Mouse (Mus musculus): ENCODE results near the gene Tenm3. TPM values are rescaled to one million over a fixed set of nuclear protein-coding genes. Genes with fewer than 3 reads are reported as not detected.

The Tenm3 gene
- polyA plus RNA-seq, 1 experiment from 2014 or later, result 2.7 TPM

GRCm38 (mm10) chr8:48259832-48260231 is 583.9 kb downstream of the Tenm3 start:
- 55% methylated on average over 6 of the region's 6 CpGs for WGBS (ENCODE audit: insufficient replicate concordance)
- no peak overlapping the region for H3K4me3 ChIP-seq (replicated peaks)
- H3K9me3 ChIP-seq (replicated peaks), result no peaks in the 10 kb centered on the region
- no peaks in the 10 kb centered on the region for H3K36me3 ChIP-seq (replicated peaks)
- H3K4me2 ChIP-seq, result no peak overlapping the region
- no peaks in the 10 kb centered on the region for H3K27me3 ChIP-seq
- no peak for ATAC-seq (ENCODE audit: insufficient read depth)
- no peaks in the 10 kb centered on the region for H3K4me1 ChIP-seq (replicated peaks)
- H3K9ac ChIP-seq, result no peak overlapping the region
- no peak overlapping the region for H3K27ac ChIP-seq (replicated peaks)

GRCm38 (mm10) chr8:48243876-48244275 is 599.9 kb downstream of the Tenm3 start:
- Histone ChIP-seq H3K9ac (no peak overlapping the region), H3K4me2 (no peak overlapping the region), H3K9me3 (replicated peaks) (no peaks in the 10 kb centered on the region), H3K27ac (replicated peaks) (no peak overlapping the region), H3K4me1 (replicated peaks) (no peaks in the 10 kb centered on the region), H3K36me3 (replicated peaks) (peaks cover 4% of the 10 kb centered on the region; the same call in 1 of the 2 replicates), H3K4me3 (replicated peaks) (no peak overlapping the region), H3K27me3 (no peaks in the 10 kb centered on the region)
- WGBS (ENCODE audit: insufficient replicate concordance), result 72% methylated on average over 2 of the region's 2 CpGs
- no peak for ATAC-seq (ENCODE audit: insufficient read depth)

- Histone ChIP-seq H3K4me2 (no peak overlapping the region), H3K27me3 (no peaks in the 10 kb centered on the region), H3K36me3 (replicated peaks) (peaks cover 9% of the 10 kb centered on the region; the same call in 1 of the 2 replicates), H3K4me1 (replicated peaks) (no peaks in the 10 kb centered on the region), H3K4me3 (replicated peaks) (no peak overlapping the region), H3K27ac (replicated peaks) (no peak overlapping the region), H3K9me3 (replicated peaks) (no peaks in the 10 kb centered on the region), H3K9ac (no peak overlapping the region)
- no peak for ATAC-seq (ENCODE audit: insufficient read depth)
- 49% methylated on average over 6 of the region's 6 CpGs for WGBS (ENCODE audit: insufficient replicate concordance)
These were observed 602.7 kb downstream of the Tenm3 start for GRCm38 (mm10) chr8:48240917-48241531.

GRCm38 (mm10) chr8:48236968-48237367 is 606.8 kb downstream of the Tenm3 start:
- no peaks in the 10 kb centered on the region; the same call in 1 of the 2 replicates for H3K9me3 ChIP-seq (replicated peaks)
- no peak overlapping the region for H3K27ac ChIP-seq (replicated peaks)
- H3K4me2 ChIP-seq, result no peak overlapping the region
- no peaks in the 10 kb centered on the region for H3K4me1 ChIP-seq (replicated peaks)
- no peak for ATAC-seq (ENCODE audit: insufficient read depth)
- H3K4me3 ChIP-seq (replicated peaks), result no peak overlapping the region
- H3K9ac ChIP-seq, result no peak overlapping the region
- 83% methylated on average over 5 of the region's 5 CpGs for WGBS (ENCODE audit: insufficient replicate concordance)
- peaks cover 18% of the 10 kb centered on the region for H3K36me3 ChIP-seq (replicated peaks)
- H3K27me3 ChIP-seq, result no peaks in the 10 kb centered on the region

- Histone ChIP-seq H3K36me3 (replicated peaks) (peaks cover 23% of the 10 kb centered on the region), H3K4me1 (replicated peaks) (no peaks in the 10 kb centered on the region), H3K9me3 (replicated peaks) (peaks cover 9% of the 10 kb centered on the region), H3K9ac (no peak overlapping the region), H3K27me3 (no peaks in the 10 kb centered on the region), H3K27ac (replicated peaks) (no peak overlapping the region), H3K4me2 (no peak overlapping the region), H3K4me3 (replicated peaks) (no peak overlapping the region)
- WGBS (ENCODE audit: insufficient replicate concordance), result 76% methylated on average over 7 of the region's 7 CpGs
- no peak for ATAC-seq (ENCODE audit: insufficient read depth)
These were observed 610.8 kb downstream of the Tenm3 start for GRCm38 (mm10) chr8:48232927-48233326.

GRCm38 (mm10) chr8:48231882-48232281 is 611.9 kb downstream of the Tenm3 start:
- Histone ChIP-seq H3K9ac (no peak overlapping the region), H3K36me3 (replicated peaks) (peaks cover 23% of the 10 kb centered on the region), H3K9me3 (replicated peaks) (peaks cover 9% of the 10 kb centered on the region), H3K4me1 (replicated peaks) (no peaks in the 10 kb centered on the region), H3K27ac (replicated peaks) (no peak overlapping the region), H3K4me3 (replicated peaks) (no peak overlapping the region), H3K4me2 (no peak overlapping the region), H3K27me3 (no peaks in the 10 kb centered on the region)
- ATAC-seq (ENCODE audit: insufficient read depth), result no peak
- 76% methylated on average over 9 of the region's 9 CpGs for WGBS (ENCODE audit: insufficient replicate concordance)

GRCm38 (mm10) chr8:48231389-48231788 is 612.4 kb downstream of the Tenm3 start:
- ATAC-seq (ENCODE audit: insufficient read depth), result no peak
- WGBS (ENCODE audit: insufficient replicate concordance), result 65% methylated on average over 9 of the region's 9 CpGs
- no peak overlapping the region for H3K27ac ChIP-seq (replicated peaks)

GRCm38 (mm10) chr8:48228676-48229075 is 615.1 kb downstream of the Tenm3 start:
- 90% methylated on average over 35 of the region's 35 CpGs for WGBS (ENCODE audit: insufficient replicate concordance)
- H3K4me1 ChIP-seq (replicated peaks), result no peaks in the 10 kb centered on the region
- H3K36me3 ChIP-seq (replicated peaks), result peaks cover 9% of the 10 kb centered on the region; the same call in 1 of the 2 replicates
- no peak for ATAC-seq (ENCODE audit: insufficient read depth)
- peaks cover 9% of the 10 kb centered on the region; the same call in 1 of the 2 replicates for H3K9me3 ChIP-seq (replicated peaks)
- H3K4me2 ChIP-seq, result no peak overlapping the region
- no peak overlapping the region for H3K4me3 ChIP-seq (replicated peaks)
- H3K27me3 ChIP-seq, result no peaks in the 10 kb centered on the region
- no peak overlapping the region for H3K9ac ChIP-seq
- H3K27ac ChIP-seq (replicated peaks), result no peak overlapping the region

More at GRCm38 (mm10) chr8:48231389-48231788, 612.4 kb downstream of the Tenm3 start:
- H3K4me2 ChIP-seq, result no peak overlapping the region
- no peaks in the 10 kb centered on the region for H3K27me3 ChIP-seq
- peaks cover 9% of the 10 kb centered on the region for H3K9me3 ChIP-seq (replicated peaks)
- no peak overlapping the region for H3K4me3 ChIP-seq (replicated peaks)
- H3K4me1 ChIP-seq (replicated peaks), result no peaks in the 10 kb centered on the region
- peaks cover 22% of the 10 kb centered on the region for H3K36me3 ChIP-seq (replicated peaks)
- no peak overlapping the region for H3K9ac ChIP-seq

- peaks cover 9% of the 10 kb centered on the region; the same call in 1 of the 2 replicates for H3K36me3 ChIP-seq (replicated peaks)
- H3K9me3 ChIP-seq (replicated peaks), result peaks cover 9% of the 10 kb centered on the region; the same call in 1 of the 2 replicates
- H3K9ac ChIP-seq, result no peak overlapping the region
- H3K4me1 ChIP-seq (replicated peaks), result no peaks in the 10 kb centered on the region
- no peak overlapping the region for H3K27ac ChIP-seq (replicated peaks)
- ATAC-seq (ENCODE audit: insufficient read depth), result no peak
- no peaks in the 10 kb centered on the region for H3K27me3 ChIP-seq
- WGBS (ENCODE audit: insufficient replicate concordance), result 36% methylated on average over 11 of the region's 11 CpGs
- H3K4me3 ChIP-seq (replicated peaks), result no peak overlapping the region
- H3K4me2 ChIP-seq, result no peak overlapping the region
These were observed 619.0 kb downstream of the Tenm3 start for GRCm38 (mm10) chr8:48224753-48225152.

GRCm38 (mm10) chr8:48222429-48222769 is 621.4 kb downstream of the Tenm3 start:
- 16% methylated on average over 11 of the region's 11 CpGs for WGBS (ENCODE audit: insufficient replicate concordance)
- Histone ChIP-seq H3K36me3 (replicated peaks) (no peaks in the 10 kb centered on the region), H3K9me3 (replicated peaks) (no peaks in the 10 kb centered on the region), H3K27ac (replicated peaks) (no peak overlapping the region), H3K4me2 (peak overlapping the region; percentile 56), H3K9ac (no peak overlapping the region), H3K4me1 (replicated peaks) (no peaks in the 10 kb centered on the region), H3K4me3 (replicated peaks) (peak overlapping the region; percentile 26), H3K27me3 (no peaks in the 10 kb centered on the region)
- ATAC-seq (ENCODE audit: insufficient read depth), result no peak

GRCm38 (mm10) chr8:48221724-48222428 is 621.9 kb downstream of the Tenm3 start:
- H3K9ac ChIP-seq, result no peak overlapping the region
- H3K4me2 ChIP-seq, result peak overlapping the region; percentile 56
- ATAC-seq (ENCODE audit: insufficient read depth), result no peak
- H3K9me3 ChIP-seq (replicated peaks), result no peaks in the 10 kb centered on the region
- H3K27me3 ChIP-seq, result no peaks in the 10 kb centered on the region
- H3K4me1 ChIP-seq (replicated peaks), result no peaks in the 10 kb centered on the region
- H3K36me3 ChIP-seq (replicated peaks), result no peaks in the 10 kb centered on the region
- WGBS (ENCODE audit: insufficient replicate concordance), result 21% methylated on average over 16 of the region's 16 CpGs
- H3K27ac ChIP-seq (replicated peaks), result no peak overlapping the region
- peak overlapping the region; percentile 26 for H3K4me3 ChIP-seq (replicated peaks)
